Mouse (Mus musculus) testis, adult 2 months (tissue): Measurements from ENCODE around the gene Pelp1. TPM values are rescaled to one million over a fixed set of nuclear protein-coding genes. Genes with fewer than 3 reads are reported as not detected.

Source experiments
- H3K27ac ChIP-seq: fragments of 200-500 bp; 2 replicates; pipeline ENCODE4 v1.5.1; 2012; ENCODE audit warnings: low read depth, low read length; ENCODE audit not compliant: control insufficient read depth, insufficient read depth
- H3K27me3 ChIP-seq: fragments of 200-500 bp; 2 replicates; pipeline ENCODE4 v1.6.1; 2012; ENCODE audit warnings: mild to moderate bottlenecking, low read length, moderate library complexity; ENCODE audit not compliant: control insufficient read depth, insufficient read depth
- H3K36me3 ChIP-seq: fragments of 200-500 bp; 2 replicates; pipeline ENCODE4 v1.6.1; 2012; ENCODE audit warnings: mild to moderate bottlenecking, low read length; ENCODE audit not compliant: control insufficient read depth, insufficient read depth
- H3K4me1 ChIP-seq: fragments of 200-500 bp; 2 replicates; pipeline ENCODE4 v1.6.1; 2012; ENCODE audit warnings: low read length; ENCODE audit not compliant: control insufficient read depth, insufficient read depth
- H3K4me3 ChIP-seq: fragments of 200-500 bp; 2 replicates; pipeline ENCODE4 v1.5.1; 2012; ENCODE audit warnings: low read depth, mild to moderate bottlenecking, low read length, moderate library complexity, mixed read lengths; ENCODE audit not compliant: control insufficient read depth
- CTCF ChIP-seq: fragments of 200-500 bp; IDR thresholded peaks from 2 replicates; pipeline ENCODE4 v1.5.1; 2012; ENCODE audit warnings: low read depth, mild to moderate bottlenecking, inconsistent platforms, low read length, moderate library complexity; ENCODE audit not compliant: control insufficient read depth, insufficient read depth, insufficient replicate concordance
- POLR2A ChIP-seq: fragments of 200-500 bp; IDR thresholded peaks from 2 replicates; pipeline ENCODE4 v1.6.1; 2012; ENCODE audit warnings: low read depth, mild to moderate bottlenecking, inconsistent platforms, low read length, moderate library complexity; ENCODE audit not compliant: control insufficient read depth
- polyA plus RNA-seq: library from polyadenylated mRNA; depleted of rRNA; stranded (reverse); fragments of >200 nt; gene quantifications from 2 replicates; pipeline ENCODE4 v1.2.3, GENCODE M21; 2012; rRNA removed

The Pelp1 gene
- polyA plus RNA-seq, 1 experiment: 38.4 TPM

DNA sequence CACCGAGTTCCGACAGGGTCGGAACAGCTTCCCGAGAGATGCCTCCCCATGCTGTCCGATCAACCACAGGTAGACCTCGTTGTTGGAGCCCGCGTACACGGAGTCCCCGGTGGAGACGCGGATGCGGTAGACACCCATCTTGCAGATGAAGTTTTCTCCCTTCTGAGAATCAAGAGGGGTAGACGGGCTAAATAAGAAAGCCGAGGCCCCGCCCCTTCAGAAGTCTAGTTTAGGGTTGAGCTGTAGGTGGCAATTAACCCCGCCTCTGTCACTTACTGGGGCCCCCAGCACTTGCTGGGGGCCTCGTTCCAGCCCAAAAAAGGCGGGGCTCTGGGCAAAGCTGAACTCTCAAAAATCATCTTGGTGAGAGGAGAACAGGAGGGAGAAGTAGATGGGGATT lies 58.0 kb downstream of the Pelp1 start, which contains the start of gene Alox15:
Gene Alox15 (minus strand): TSS at position 164 of the 400 bp plus-strand sequence.
- Histone ChIP-seq H3K4me1 (peaks cover 12% of the 10 kb centered on the region), H3K4me3 (no peak within 1 kb of the TSS; the same call in 1 of the 2 replicates), H3K27ac (no peak within 1 kb of the TSS), H3K36me3 (no peaks in the 10 kb centered on the region), H3K27me3 (no peaks in the 10 kb centered on the region; the same call in 1 of the 2 replicates)
- TF ChIP-seq CTCF (no peak), POLR2A (no peak)

DNA sequence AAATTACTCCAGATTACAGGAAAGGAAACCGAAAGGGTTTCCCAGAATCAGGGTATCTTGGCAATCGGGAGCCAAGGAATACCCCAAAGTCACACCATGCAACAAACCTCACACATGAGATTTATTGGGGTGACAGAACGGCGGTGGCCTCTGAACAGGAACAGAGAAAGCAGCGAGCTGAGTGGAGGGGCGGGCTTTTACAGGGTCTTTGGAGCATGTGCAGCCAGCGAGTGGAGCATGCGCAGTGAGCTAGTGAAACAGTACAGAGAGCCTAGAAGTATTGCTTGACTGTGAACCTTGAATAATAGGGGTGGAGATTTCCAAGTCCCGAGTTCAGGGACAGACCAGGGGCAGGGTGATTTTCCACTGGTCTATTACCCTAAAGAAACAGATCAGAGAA lies 61.2 kb downstream of the Pelp1 start:
- H3K4me1 ChIP-seq: peaks cover 12% of the 10 kb centered on the region
- TF ChIP-seq POLR2A (no peak), CTCF (no peak)
- H3K27ac ChIP-seq: no peak overlapping the region
- H3K27me3 ChIP-seq: no peaks in the 10 kb centered on the region; the same call in 1 of the 2 replicates
- H3K4me3 ChIP-seq: no peak overlapping the region
- H3K36me3 ChIP-seq: no peaks in the 10 kb centered on the region

DNA sequence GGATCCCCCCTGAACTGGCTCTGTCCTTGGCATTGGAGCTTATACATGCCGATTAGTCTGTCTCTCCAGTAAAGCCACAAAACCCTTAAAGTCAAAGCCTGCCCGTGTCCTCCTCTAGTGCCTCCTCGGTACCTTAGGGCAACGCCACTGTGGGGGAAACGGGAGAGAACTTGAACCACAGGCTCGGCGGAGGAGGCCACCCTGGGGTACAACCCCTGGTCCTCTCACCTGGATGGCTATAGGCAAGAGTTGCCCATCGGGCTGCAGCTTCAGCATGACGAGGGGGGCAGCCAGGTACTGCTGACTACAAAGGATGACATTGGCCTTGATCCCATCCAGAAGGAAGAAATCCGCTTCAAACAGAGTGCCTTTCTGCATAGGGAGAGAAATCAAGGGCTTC lies 62.0 kb downstream of the Pelp1 start:
- no peaks in the 10 kb centered on the region; the same call in 1 of the 2 replicates for H3K27me3 ChIP-seq
- H3K27ac ChIP-seq: no peak overlapping the region
- no peaks in the 10 kb centered on the region for H3K36me3 ChIP-seq
- H3K4me3 ChIP-seq: no peak overlapping the region
- H3K4me1 ChIP-seq: peaks cover 12% of the 10 kb centered on the region
- TF ChIP-seq POLR2A (no peak), CTCF (no peak)

DNA sequence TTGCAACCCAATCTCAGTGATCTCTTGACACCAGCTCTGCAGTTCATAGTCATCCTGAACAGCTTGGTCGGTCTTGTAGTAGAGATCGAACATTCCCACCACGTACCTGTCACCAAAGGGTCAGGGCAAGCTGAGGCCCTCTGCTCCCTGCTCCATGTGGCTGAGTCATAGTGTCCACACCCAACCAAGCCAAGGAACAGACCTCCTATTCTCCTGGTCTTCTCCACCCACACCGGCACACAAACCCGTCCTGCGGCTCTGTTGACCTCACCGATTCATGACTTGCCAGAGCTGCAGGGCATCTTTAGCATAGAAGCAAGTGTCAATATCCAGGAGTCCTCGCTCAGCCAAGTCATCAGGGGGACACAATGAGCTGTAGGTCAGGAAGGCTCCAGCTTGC lies 64.3 kb downstream of the Pelp1 start:
- H3K27me3 ChIP-seq: no peaks in the 10 kb centered on the region
- H3K4me3 ChIP-seq: no peak overlapping the region
- no peaks in the 10 kb centered on the region for H3K36me3 ChIP-seq
- no peak overlapping the region for H3K27ac ChIP-seq
- H3K4me1 ChIP-seq: no peaks in the 10 kb centered on the region
- TF ChIP-seq POLR2A: no peak
- TF ChIP-seq CTCF: no peak

DNA sequence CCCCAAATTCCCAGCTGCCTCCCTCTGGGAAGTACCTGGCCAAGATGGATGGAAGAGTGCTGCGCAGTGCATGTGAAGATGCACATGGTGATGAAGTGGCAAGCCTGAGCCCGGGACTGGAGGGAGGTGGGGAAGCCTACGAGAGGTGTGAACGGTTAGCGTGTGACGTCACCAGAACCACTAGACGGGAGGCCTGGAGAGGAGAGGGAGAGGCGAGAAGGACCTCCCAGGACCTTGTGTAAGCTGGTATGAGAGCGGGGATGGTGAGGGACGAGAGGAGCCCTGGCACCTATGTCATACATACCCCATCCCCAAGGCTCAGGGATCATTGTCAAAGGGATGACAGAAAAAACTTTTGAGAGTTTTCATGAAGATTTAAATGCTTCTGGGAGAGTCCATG lies 64.8 kb downstream of the Pelp1 start:
- Histone ChIP-seq H3K4me3 (no peak overlapping the region), H3K36me3 (no peaks in the 10 kb centered on the region), H3K27ac (no peak overlapping the region), H3K4me1 (no peaks in the 10 kb centered on the region), H3K27me3 (no peaks in the 10 kb centered on the region)
- TF ChIP-seq CTCF (no peak), POLR2A (no peak)

Other genes with a start within 250 kb of the Pelp1 start
- 2.3 and 3.0 TPM in 2 replicates for gene Slc16a11, start 197.3 kb downstream of the Pelp1 start, polyA plus RNA-seq
- gene Slc16a13, start 189.0 kb downstream of the Pelp1 start, polyA plus RNA-seq: 2.2 and 3.3 TPM in 2 replicates
- 1.9 and 2.3 TPM in 2 replicates for gene Bcl6b, start 180.2 kb downstream of the Pelp1 start, polyA plus RNA-seq
- 26.6 and 27.7 TPM in 2 replicates for gene 0610010K14Rik, start 172.1 kb downstream of the Pelp1 start, polyA plus RNA-seq
- gene Gm21988, start 170.2 kb downstream of the Pelp1 start, polyA plus RNA-seq: 3.4 and 3.7 TPM in 2 replicates
- 112 and 119 TPM in 2 replicates for gene Rnasek, start 170.2 kb downstream of the Pelp1 start, polyA plus RNA-seq
- 4.2 and 4.8 TPM in 2 replicates for gene Alox12, start 154.7 kb downstream of the Pelp1 start, polyA plus RNA-seq
- 0.12 TPM in 1 of 2 replicates, not detected in the other for gene Alox12e, start 87.4 kb downstream of the Pelp1 start, polyA plus RNA-seq
- 0.52 and 1.3 TPM in 2 replicates for gene Alox15, start 58.0 kb downstream of the Pelp1 start, polyA plus RNA-seq
- 8.9 and 10.6 TPM in 2 replicates for gene Arrb2, start 22.6 kb upstream of the Pelp1 start, polyA plus RNA-seq
- 8.3 and 10.2 TPM in 2 replicates for gene Med11, start 41.9 kb upstream of the Pelp1 start, polyA plus RNA-seq
- gene Zmynd15, start 49.4 kb upstream of the Pelp1 start, polyA plus RNA-seq: 186 and 201 TPM in 2 replicates
- gene Cxcl16, start 50.0 kb upstream of the Pelp1 start, polyA plus RNA-seq: 3.2 and 3.9 TPM in 2 replicates
- 1.2 TPM in 2 replicates for gene Tm4sf5, start 95.2 kb upstream of the Pelp1 start, polyA plus RNA-seq
- gene Vmo1, start 104.6 kb upstream of the Pelp1 start, polyA plus RNA-seq: 0.30 and 0.36 TPM in 2 replicates
- gene Gltpd2, start 109.2 kb upstream of the Pelp1 start, polyA plus RNA-seq: not detected in 2 replicates
- 385 and 389 TPM in 2 replicates for gene Psmb6, start 115.3 kb upstream of the Pelp1 start, polyA plus RNA-seq
- gene Gm40193, start 122.9 kb upstream of the Pelp1 start, polyA plus RNA-seq: not detected in 2 replicates
- 1.2 and 2.0 TPM in 2 replicates for gene Pld2, start 130.0 kb upstream of the Pelp1 start, polyA plus RNA-seq
- gene Mink1, start 152.8 kb upstream of the Pelp1 start, polyA plus RNA-seq: 18.4 and 23.0 TPM in 2 replicates
- gene 4930544D05Rik, start 205.8 kb upstream of the Pelp1 start, polyA plus RNA-seq: 770 and 775 TPM in 2 replicates
- 241 and 243 TPM in 2 replicates for gene Chrne, start 209.2 kb upstream of the Pelp1 start, polyA plus RNA-seq
- gene Gp1ba, start 229.1 kb upstream of the Pelp1 start, polyA plus RNA-seq: 0.13 and 0.19 TPM in 2 replicates
- 77.6 and 77.8 TPM in 2 replicates for gene Rnf167, start 237.2 kb upstream of the Pelp1 start, polyA plus RNA-seq
- gene Slc25a11, start 237.4 kb upstream of the Pelp1 start, polyA plus RNA-seq: 27.2 and 29.4 TPM in 2 replicates
- 113 and 158 TPM in 2 replicates for gene Pfn1, start 244.6 kb upstream of the Pelp1 start, polyA plus RNA-seq
- gene Eno3, start 247.2 kb upstream of the Pelp1 start, polyA plus RNA-seq: 85.9 and 101 TPM in 2 replicates